Mouse (Mus musculus) limb, embryonic 10.5 days (tissue): Measurements from ENCODE around the gene Galk1. TPM values are rescaled to one million over a fixed set of nuclear protein-coding genes. Genes with fewer than 3 reads are reported as not detected.

Source experiments
- DNase-seq: peaks from one replicate; pipeline ENCODE4 v3.0.0-alpha.2; 2017; ENCODE audit warnings: low spot score
- H3K27ac ChIP-seq: fragments of 300-500 bp; sonication (generic); 2 replicates; pipeline ENCODE4 v1.5.1; 2016; ENCODE audit warnings: mild to moderate bottlenecking
- H3K27me3 ChIP-seq: fragments of 300-500 bp; sonication (generic); 2 replicates; pipeline ENCODE4 v1.6.1; 2016; ENCODE audit warnings: low read depth, mild to moderate bottlenecking; ENCODE audit not compliant: poor library complexity, severe bottlenecking
- H3K36me3 ChIP-seq: fragments of 300-500 bp; sonication (generic); 2 replicates; pipeline ENCODE4 v1.6.1; 2016; ENCODE audit warnings: mild to moderate bottlenecking, moderate library complexity
- H3K4me1 ChIP-seq: fragments of 300-500 bp; sonication (generic); 2 replicates; pipeline ENCODE4 v1.6.1; 2016
- H3K4me3 ChIP-seq: fragments of 300-500 bp; sonication (generic); 2 replicates; pipeline ENCODE4 v1.5.1; 2016; ENCODE audit warnings: mild to moderate bottlenecking, moderate library complexity
- H3K9me3 ChIP-seq: fragments of 300-500 bp; sonication (generic); replicated peaks from 2 replicates; pipeline ENCODE4 v1.6.1; 2016; ENCODE audit warnings: mild to moderate bottlenecking
- WGBS: fragments of 180-500 bp; shearing (Covaris S2); methylation state at CpG from one replicate; pipeline ENCODE4 v1.1.7; 2016; 5-methylcytosine and 5-hydroxymethylcytosine counted together
- polyA plus RNA-seq: library from polyadenylated mRNA; unstranded; fragments of >200 nt; fragmentation: Nextera tagmentation; extraction: Ambion mirVana; gene quantifications from 2 replicates; pipeline ENCODE4 v1.2.1, GENCODE M21; 2016

Galk1 gene
- polyA plus RNA-seq, 1 experiment from 2014 or later, result 243 TPM

DNA sequence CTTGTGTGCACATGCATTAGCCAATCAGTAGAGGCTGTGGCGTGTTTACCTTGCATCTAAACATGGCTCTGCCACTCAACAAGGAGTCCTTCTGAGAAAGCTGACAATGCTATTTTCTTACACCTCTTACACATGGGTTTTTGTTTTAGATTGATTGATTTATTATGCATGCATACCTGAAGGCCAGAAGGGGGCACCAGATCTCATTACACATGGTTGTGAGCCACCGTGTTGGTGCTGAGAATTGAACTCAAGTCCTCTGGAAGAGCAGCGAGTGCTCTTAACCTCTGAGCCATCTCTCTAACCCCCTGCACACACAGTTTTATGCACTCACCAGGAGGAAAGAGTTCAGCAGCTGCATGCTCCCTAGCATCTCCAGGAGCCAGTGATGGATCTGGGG, 9.6 kb downstream of the Galk1 start:
- no peak overlapping the region for H3K4me3 ChIP-seq
- 88% methylated on average over 3 of the region's 3 CpGs for WGBS
- H3K36me3 ChIP-seq, result peaks cover 15% of the 10 kb centered on the region
- H3K4me1 ChIP-seq, result peaks cover 32% of the 10 kb centered on the region
- no peak overlapping the region for H3K27ac ChIP-seq
- H3K27me3 ChIP-seq, result peaks cover 14% of the 10 kb centered on the region; the same call in 1 of the 2 replicates
- H3K9me3 ChIP-seq, result no peaks in the 10 kb centered on the region
- no peak for DNase-seq

DNA sequence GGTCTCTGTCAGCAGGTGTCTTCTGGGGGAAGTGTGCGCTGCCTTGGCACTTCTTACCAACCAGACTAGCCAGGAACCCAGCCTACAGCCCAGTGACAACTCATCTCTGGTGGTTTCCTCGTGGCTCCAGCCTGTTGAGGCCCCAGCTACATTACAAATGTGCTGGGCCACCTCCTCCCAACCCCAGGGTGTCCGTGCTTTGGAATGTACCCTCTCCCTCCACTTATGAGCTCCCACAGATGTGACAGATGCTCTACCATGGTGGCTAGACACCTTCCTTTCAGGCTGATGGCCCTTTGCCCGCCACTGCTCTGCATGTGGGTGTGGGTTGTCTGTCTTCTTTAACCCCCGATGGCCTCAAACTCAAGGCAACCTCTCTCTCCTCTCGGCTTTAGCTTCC, 10.8 kb downstream of the Galk1 start:
- WGBS, result 67% methylated on average over 6 of the region's 6 CpGs

GRCm38 (mm10) chr11:116000607-116001006, 11.9 kb downstream of the Galk1 start:
- Histone ChIP-seq H3K4me1 (peaks cover 20% of the 10 kb centered on the region), H3K27me3 (peaks cover 14% of the 10 kb centered on the region; the same call in 1 of the 2 replicates), H3K9me3 (no peaks in the 10 kb centered on the region), H3K27ac (no peak overlapping the region), H3K36me3 (no peaks in the 10 kb centered on the region), H3K4me3 (no peak overlapping the region)
- 57% methylated on average over 10 of the region's 10 CpGs for WGBS
- no peak for DNase-seq

More for the DNA sequence above, 10.8 kb downstream of the Galk1 start:
- H3K4me3 ChIP-seq, result no peak overlapping the region
- H3K9me3 ChIP-seq, result no peaks in the 10 kb centered on the region
- peaks cover 3% of the 10 kb centered on the region; the same call in 1 of the 2 replicates for H3K36me3 ChIP-seq
- H3K27ac ChIP-seq, result no peak overlapping the region
- H3K27me3 ChIP-seq, result peaks cover 14% of the 10 kb centered on the region; the same call in 1 of the 2 replicates
- no peak for DNase-seq
- peaks cover 27% of the 10 kb centered on the region for H3K4me1 ChIP-seq

DNA sequence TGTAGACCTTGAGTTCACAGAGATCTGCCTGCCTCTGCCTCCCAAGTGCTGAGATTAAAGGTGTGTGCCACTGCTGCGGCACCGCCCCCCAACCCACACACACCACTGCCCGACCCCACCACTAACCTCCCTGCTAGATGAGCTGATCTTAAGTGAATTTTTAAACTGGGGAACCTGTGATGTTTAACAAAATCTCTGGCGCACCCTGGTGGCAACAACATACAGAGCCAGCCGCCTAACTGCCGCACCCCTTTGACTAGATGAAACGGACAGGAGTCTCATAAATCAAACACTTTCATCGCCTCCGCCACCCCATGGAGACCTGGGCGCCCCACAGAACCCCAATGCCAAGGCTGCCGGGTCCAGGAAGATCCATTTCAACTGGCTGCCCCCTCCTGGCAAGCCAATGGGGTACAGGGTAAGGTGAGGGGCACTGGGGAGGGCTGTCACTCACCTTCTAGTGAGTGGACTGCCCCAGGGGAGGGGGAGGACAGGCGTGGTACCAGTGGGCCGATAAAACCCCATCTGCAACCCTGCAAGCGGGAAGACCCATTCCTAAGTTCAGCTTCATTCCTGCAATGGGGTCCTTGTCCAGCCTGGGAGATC, 12.9 kb downstream of the Galk1 start:
- Histone ChIP-seq H3K27ac (no peak overlapping the region), H3K9me3 (no peaks in the 10 kb centered on the region), H3K4me3 (no peak overlapping the region), H3K27me3 (peaks cover 14% of the 10 kb centered on the region; the same call in 1 of the 2 replicates), H3K36me3 (no peaks in the 10 kb centered on the region), H3K4me1 (peaks cover 10% of the 10 kb centered on the region)
- DNase-seq, result peak; percentile 75
- WGBS, result 18% methylated on average over 14 of the region's 14 CpGs

- Histone ChIP-seq H3K4me1 (peaks cover 6% of the 10 kb centered on the region; the same call in 1 of the 2 replicates), H3K36me3 (no peaks in the 10 kb centered on the region), H3K4me3 (no peak overlapping the region), H3K27ac (no peak overlapping the region), H3K9me3 (no peaks in the 10 kb centered on the region), H3K27me3 (peaks cover 14% of the 10 kb centered on the region; the same call in 1 of the 2 replicates)
- WGBS, result 85% methylated on average over 7 of the region's 7 CpGs
- DNase-seq, result no peak
Measured at GRCm38 (mm10) chr11:115999027-115999426, 13.5 kb downstream of the Galk1 start.

- H3K4me3 ChIP-seq, result no peak overlapping the region
- peaks cover 25% of the 10 kb centered on the region for H3K27me3 ChIP-seq
- H3K27ac ChIP-seq, result no peak overlapping the region
- no peak for DNase-seq
- H3K4me1 ChIP-seq, result peaks cover 9% of the 10 kb centered on the region
- H3K9me3 ChIP-seq, result no peaks in the 10 kb centered on the region
- WGBS, result 67% methylated on average over 5 of the region's 5 CpGs
- no peaks in the 10 kb centered on the region for H3K36me3 ChIP-seq
Measured at GRCm38 (mm10) chr11:115997662-115998061, 14.9 kb downstream of the Galk1 start.

- Histone ChIP-seq H3K27me3 (peaks cover 25% of the 10 kb centered on the region), H3K4me1 (peaks cover 9% of the 10 kb centered on the region), H3K4me3 (no peak overlapping the region), H3K27ac (no peak overlapping the region), H3K9me3 (no peaks in the 10 kb centered on the region), H3K36me3 (no peaks in the 10 kb centered on the region)
- WGBS, result 77% methylated on average over 4 of the region's 4 CpGs
- no peak for DNase-seq
Measured at GRCm38 (mm10) chr11:115997047-115997446, 15.5 kb downstream of the Galk1 start.

DNA sequence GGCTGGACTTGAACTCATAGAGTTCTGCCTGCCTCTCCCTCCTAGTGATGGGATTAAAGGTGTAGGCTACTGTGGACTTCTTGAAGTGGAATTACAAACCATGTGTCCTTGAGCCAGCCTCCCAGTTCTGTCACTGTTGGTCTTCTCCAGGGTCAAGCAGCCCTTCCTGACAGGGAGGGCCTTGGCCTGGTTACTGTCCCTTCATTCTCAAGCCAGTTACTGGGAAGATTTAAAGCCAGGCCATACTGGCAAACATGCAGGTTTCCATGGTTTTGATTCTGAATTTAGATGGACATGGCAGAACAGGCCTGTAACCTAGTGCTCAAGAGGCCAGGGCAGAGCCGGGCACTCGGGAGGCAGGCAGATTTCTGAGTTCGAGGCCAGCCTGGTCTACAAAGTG, 17.3 kb downstream of the Galk1 start:
- Histone ChIP-seq H3K4me1 (peaks cover 4% of the 10 kb centered on the region), H3K9me3 (no peaks in the 10 kb centered on the region), H3K27me3 (peaks cover 25% of the 10 kb centered on the region), H3K4me3 (no peak overlapping the region), H3K27ac (no peak overlapping the region), H3K36me3 (no peaks in the 10 kb centered on the region)
- no peak for DNase-seq
- 94% methylated on average over 3 of the region's 3 CpGs for WGBS

DNA sequence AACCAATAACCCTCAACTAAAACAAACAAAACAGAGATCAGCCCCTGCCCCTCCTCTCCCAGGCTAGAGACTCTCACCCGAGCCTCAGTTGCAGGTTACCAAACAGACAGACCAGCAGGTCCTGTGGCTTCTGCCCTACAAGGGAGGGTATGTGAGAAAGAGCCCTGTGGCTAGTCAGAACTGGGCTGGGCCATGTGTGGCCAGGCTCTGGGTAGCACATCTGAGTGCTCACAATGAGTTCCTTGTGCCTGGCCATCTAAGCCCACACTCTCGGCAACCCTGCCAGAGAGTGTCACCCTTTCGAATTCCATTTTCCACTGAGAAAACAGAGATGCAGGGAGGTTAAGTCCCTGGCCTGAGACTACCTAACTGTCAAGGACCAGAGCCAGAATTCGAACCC, 20.4 kb downstream of the Galk1 start:
- Histone ChIP-seq H3K27me3 (peaks cover 42% of the 10 kb centered on the region), H3K9me3 (no peaks in the 10 kb centered on the region), H3K4me3 (no peak overlapping the region), H3K4me1 (peaks cover 14% of the 10 kb centered on the region; the same call in 1 of the 2 replicates), H3K27ac (no peak overlapping the region), H3K36me3 (no peaks in the 10 kb centered on the region)
- DNase-seq, result no peak
- WGBS, result 62% methylated on average over 4 of the region's 4 CpGs

DNA sequence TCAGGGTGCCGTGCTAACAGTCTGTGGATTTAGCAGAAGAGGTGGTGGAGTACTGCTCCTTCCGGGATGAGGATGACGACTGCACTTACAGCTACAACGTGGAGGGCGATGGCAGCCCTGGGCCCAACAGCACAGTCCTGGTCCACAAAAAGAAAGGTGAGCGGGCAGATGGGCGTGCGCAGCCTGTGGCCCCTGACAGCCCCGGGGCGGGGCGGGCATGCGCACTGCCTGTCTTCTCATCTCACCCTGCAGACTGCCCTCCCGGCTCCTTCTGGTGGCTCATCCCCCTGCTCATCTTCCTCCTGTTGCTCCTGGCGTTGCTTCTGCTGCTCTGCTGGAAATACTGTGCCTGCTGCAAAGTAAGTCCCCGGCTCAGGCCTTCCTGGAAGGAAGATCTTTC, 22.8 kb downstream of the Galk1 start:
- H3K4me3 ChIP-seq, result peak overlapping the region; percentile 27
- H3K4me1 ChIP-seq, result peaks cover 14% of the 10 kb centered on the region; the same call in 1 of the 2 replicates
- 0 out of 2 replicates have a peak overlapping the region, but pooled peaks have one; percentile 9 for H3K27ac ChIP-seq
- H3K27me3 ChIP-seq, result peaks cover 46% of the 10 kb centered on the region
- 32% methylated on average over 15 of the region's 15 CpGs for WGBS
- no peaks in the 10 kb centered on the region for H3K36me3 ChIP-seq
- DNase-seq, result no peak
- no peaks in the 10 kb centered on the region for H3K9me3 ChIP-seq

GRCm38 (mm10) chr11:115983291-115983690, 29.2 kb downstream of the Galk1 start:
- H3K27me3 ChIP-seq, result peaks cover 24% of the 10 kb centered on the region
- no peak overlapping the region for H3K27ac ChIP-seq
- H3K9me3 ChIP-seq, result no peaks in the 10 kb centered on the region
- no peaks in the 10 kb centered on the region for H3K36me3 ChIP-seq
- DNase-seq, result no peak
- WGBS, result 87% methylated on average over 8 of the region's 8 CpGs
- no peaks in the 10 kb centered on the region; the same call in 1 of the 2 replicates for H3K4me1 ChIP-seq
- no peak overlapping the region for H3K4me3 ChIP-seq

GRCm38 (mm10) chr11:115982472-115982871, 30.0 kb downstream of the Galk1 start:
- H3K9me3 ChIP-seq, result no peaks in the 10 kb centered on the region
- WGBS, result 94% methylated on average over 15 of the region's 15 CpGs
- no peaks in the 10 kb centered on the region for H3K36me3 ChIP-seq
- H3K27me3 ChIP-seq, result peaks cover 29% of the 10 kb centered on the region
- H3K27ac ChIP-seq, result no peak overlapping the region
- H3K4me3 ChIP-seq, result no peak overlapping the region
- no peak for DNase-seq
- no peaks in the 10 kb centered on the region; the same call in 1 of the 2 replicates for H3K4me1 ChIP-seq

- Histone ChIP-seq H3K4me3 (peak overlapping the region; percentile 52; the same call in 1 of the 2 replicates), H3K9me3 (no peaks in the 10 kb centered on the region), H3K4me1 (peaks cover 11% of the 10 kb centered on the region), H3K27me3 (peaks cover 72% of the 10 kb centered on the region), H3K36me3 (no peaks in the 10 kb centered on the region), H3K27ac (no peak overlapping the region)
- no peak for DNase-seq
- 34% methylated on average over 12 of the region's 12 CpGs for WGBS
Measured at GRCm38 (mm10) chr11:115975544-115975943, 37.0 kb downstream of the Galk1 start.
